Mouse (Mus musculus) small intestine, adult 2 months (tissue): Measurements from ENCODE around the gene H2-Ab1.

ENCODE experiments used
- CTCF ChIP-seq: fragments of 200-500 bp; IDR thresholded peaks from 2 replicates; pipeline ENCODE4 v1.5.1; 2012; ENCODE audit warnings: low read depth, mild to moderate bottlenecking, control low read depth, inconsistent platforms, low read length, moderate library complexity, mixed read lengths; ENCODE audit not compliant: insufficient replicate concordance, insufficient read length; ENCODE audit errors: extremely low read depth
- POLR2A ChIP-seq: fragments of 200-500 bp; IDR thresholded peaks from 2 replicates; pipeline ENCODE4 v1.6.1; 2012; ENCODE audit warnings: low read depth, mild to moderate bottlenecking, control low read depth, inconsistent platforms, low read length, moderate library complexity

- TF ChIP-seq POLR2A: no peak
- TF ChIP-seq CTCF: no peak
These were observed 54.7 kb downstream of the H2-Ab1 start for GRCm38 (mm10) chr17:34312185-34312584.
